Mouse (Mus musculus): ENCODE measurements around the gene Pdp2. TPM values are rescaled to one million over a fixed set of nuclear protein-coding genes. Genes with fewer than 3 reads are reported as not detected.

Pdp2 gene
- polyA plus RNA-seq, 1 experiment from 2014 or later = 14.1 TPM

DNA sequence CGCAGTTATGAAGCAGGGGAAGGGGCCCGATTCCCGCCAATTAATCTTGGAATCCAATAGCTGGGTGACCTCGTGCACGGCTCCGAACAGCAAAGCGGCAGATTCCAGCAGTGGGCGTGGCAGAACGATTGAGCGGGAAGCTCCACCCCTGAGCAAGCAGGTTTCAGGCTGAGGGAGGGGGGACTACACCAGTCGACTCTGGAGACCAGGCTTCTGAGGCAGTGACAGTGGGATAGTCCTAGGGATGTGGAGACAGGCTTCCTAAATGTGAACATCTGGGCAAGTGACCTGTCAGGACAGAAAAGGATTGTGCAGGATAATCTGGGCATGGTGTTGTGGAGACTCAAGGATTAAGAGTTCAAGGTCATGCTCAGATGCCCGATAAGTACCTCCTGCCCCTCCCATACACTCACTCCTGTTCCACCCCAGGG lies 10.7 kb downstream of the Pdp2 start:
- Histone ChIP-seq H3K4me1 (ENCODE audit: control insufficient read depth, insufficient read depth, low read length) (peaks cover 2% of the 10 kb centered on the region; the same call in 1 of the 2 replicates), H3K9ac (replicated peaks; ENCODE audit: low read length) (no peak overlapping the region; the same call in 1 of the 2 replicates), H3K4me3 (ENCODE audit: low read depth, low read length) (0 out of 2 replicates have a peak overlapping the region, but pooled peaks have one; percentile 21), H3K36me3 (replicated peaks; ENCODE audit: control insufficient read depth, insufficient read depth, low read depth, low read length) (no peaks in the 10 kb centered on the region), H3K27me3 (ENCODE audit: control insufficient read depth, insufficient read depth, low read length) (no peaks in the 10 kb centered on the region), H3K27ac (replicated peaks; ENCODE audit: low read depth, low read length) (no peak overlapping the region), H3K4me2 (ENCODE audit: low read depth, low read length) (peak overlapping the region; percentile 37), H3K9me3 (replicated peaks; ENCODE audit: control insufficient read depth, low read length) (no peaks in the 10 kb centered on the region)
- 3% methylated on average over 12 of the region's 12 CpGs for WGBS
- peak; percentile 38 for DNase-seq (ENCODE audit: low spot score)
- peak; percentile 58 for ATAC-seq (replicated peaks; ENCODE audit: insufficient number of reproducible peaks, low FRiP score, low TSS enrichment, low read depth)

DNA sequence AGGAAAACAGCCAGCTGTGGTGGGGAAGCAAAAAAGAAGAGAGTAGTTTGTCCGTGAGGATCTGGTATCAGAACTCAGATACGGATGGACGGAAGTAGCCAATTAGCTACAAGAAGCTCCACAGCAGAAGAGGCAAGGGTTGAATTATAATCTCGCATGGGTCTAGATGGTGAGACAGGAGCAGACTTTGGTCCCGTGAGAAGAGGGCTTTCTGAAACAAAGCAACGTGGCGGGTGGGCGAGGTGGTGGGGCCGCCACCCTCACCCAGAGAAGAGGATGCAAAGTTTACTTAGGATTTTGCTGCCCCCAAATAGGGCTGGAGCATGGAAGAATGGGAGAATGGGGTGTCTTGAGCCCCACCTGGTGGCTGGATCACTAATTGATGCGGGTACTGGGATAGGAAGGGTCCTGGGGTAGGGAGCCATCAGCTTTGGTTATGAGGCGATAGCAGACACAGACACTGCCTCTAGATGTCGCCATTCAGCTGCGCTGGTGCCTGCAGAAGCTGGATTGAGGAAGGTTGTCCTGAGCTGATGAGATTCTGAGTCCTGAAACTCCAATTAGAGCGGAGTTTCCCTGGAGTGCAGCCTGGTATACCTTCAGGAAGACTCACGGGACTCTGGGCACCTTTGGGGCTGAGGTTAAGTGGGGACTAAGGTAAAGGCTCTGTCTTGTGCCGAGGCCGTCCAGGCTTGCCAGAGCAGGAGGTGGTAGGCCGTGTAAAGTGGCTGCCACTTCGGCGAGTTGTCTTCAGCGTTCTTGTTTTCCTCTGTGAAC lies 11.4 kb downstream of the Pdp2 start:
- H3K36me3 ChIP-seq (replicated peaks; ENCODE audit: control insufficient read depth, insufficient read depth, low read depth, low read length) = no peaks in the 10 kb centered on the region
- peak overlapping the region; percentile 21; the same call in 1 of the 2 replicates for H3K4me3 ChIP-seq (ENCODE audit: low read depth, low read length)
- H3K27me3 ChIP-seq (ENCODE audit: control insufficient read depth, insufficient read depth, low read length) = no peaks in the 10 kb centered on the region
- 21% methylated on average over 21 of the region's 21 CpGs for WGBS
- peaks cover 2% of the 10 kb centered on the region; the same call in 1 of the 2 replicates for H3K4me1 ChIP-seq (ENCODE audit: control insufficient read depth, insufficient read depth, low read length)
- DNase-seq (ENCODE audit: low spot score) = peak; percentile 96
- H3K27ac ChIP-seq (replicated peaks; ENCODE audit: low read depth, low read length) = no peak overlapping the region
- peak overlapping the region; percentile 37 for H3K4me2 ChIP-seq (ENCODE audit: low read depth, low read length)
- ATAC-seq (replicated peaks; ENCODE audit: insufficient number of reproducible peaks, low FRiP score, low TSS enrichment, low read depth) = peak; percentile 89
- H3K9me3 ChIP-seq (replicated peaks; ENCODE audit: control insufficient read depth, low read length) = no peaks in the 10 kb centered on the region
- H3K9ac ChIP-seq (replicated peaks; ENCODE audit: low read length) = no peak overlapping the region; the same call in 1 of the 2 replicates

DNA sequence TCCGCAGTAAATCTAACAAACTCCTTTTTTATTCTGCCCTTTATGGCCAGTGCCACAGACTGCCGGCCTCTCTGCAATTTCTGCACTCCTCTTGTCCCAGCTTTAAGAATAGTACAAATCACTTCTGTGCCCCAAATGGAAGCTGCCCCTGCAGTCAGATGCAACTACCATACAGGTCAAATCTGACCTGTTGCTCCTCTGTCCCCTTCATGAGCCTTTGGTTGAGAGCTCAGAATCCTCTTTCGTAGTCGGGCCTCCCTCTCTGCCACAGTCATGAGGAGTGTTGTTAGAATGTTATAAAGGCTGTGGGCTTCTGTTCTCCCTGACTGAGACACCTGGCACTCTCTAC lies 12.0 kb downstream of the Pdp2 start:
- no peak overlapping the region for H3K4me3 ChIP-seq (ENCODE audit: low read depth, low read length)
- H3K27ac ChIP-seq (replicated peaks; ENCODE audit: low read depth, low read length) = no peak overlapping the region
- H3K4me2 ChIP-seq (ENCODE audit: low read depth, low read length) = no peak overlapping the region; the same call in 1 of the 2 replicates
- H3K27me3 ChIP-seq (ENCODE audit: control insufficient read depth, insufficient read depth, low read length) = no peaks in the 10 kb centered on the region
- H3K9me3 ChIP-seq (replicated peaks; ENCODE audit: control insufficient read depth, low read length) = no peaks in the 10 kb centered on the region
- no peak overlapping the region for H3K9ac ChIP-seq (replicated peaks; ENCODE audit: low read length)
- no peak for ATAC-seq (replicated peaks; ENCODE audit: insufficient number of reproducible peaks, low FRiP score, low TSS enrichment, low read depth)
- H3K4me1 ChIP-seq (ENCODE audit: control insufficient read depth, insufficient read depth, low read length) = peaks cover 2% of the 10 kb centered on the region; the same call in 1 of the 2 replicates
- no peaks in the 10 kb centered on the region for H3K36me3 ChIP-seq (replicated peaks; ENCODE audit: control insufficient read depth, insufficient read depth, low read depth, low read length)
- WGBS = 62% methylated on average over 4 of the region's 4 CpGs
- DNase-seq (ENCODE audit: low spot score) = no peak

DNA sequence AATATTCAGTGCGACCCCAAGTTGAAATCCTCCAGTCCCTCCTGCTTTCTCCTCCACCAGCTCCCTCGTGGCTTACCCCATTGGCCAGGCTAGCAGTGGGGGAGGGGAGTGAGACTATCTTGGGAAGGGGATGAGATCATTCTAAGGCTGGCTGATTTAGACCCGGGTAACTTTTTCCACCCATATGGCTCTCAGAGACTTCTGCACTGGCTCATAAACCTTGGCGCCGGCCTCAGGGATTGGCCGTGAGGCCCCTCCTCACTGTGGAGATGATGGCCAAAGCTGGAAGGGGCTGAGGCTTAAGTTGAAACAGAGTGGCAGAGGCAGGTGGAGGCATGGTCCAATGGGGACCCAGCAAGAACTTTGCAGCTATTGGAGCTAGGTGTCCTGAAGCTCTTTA lies 15.1 kb downstream of the Pdp2 start:
- ATAC-seq (replicated peaks; ENCODE audit: insufficient number of reproducible peaks, low FRiP score, low TSS enrichment, low read depth) = no peak
- H3K4me2 ChIP-seq (ENCODE audit: low read depth, low read length) = no peak overlapping the region

DNA sequence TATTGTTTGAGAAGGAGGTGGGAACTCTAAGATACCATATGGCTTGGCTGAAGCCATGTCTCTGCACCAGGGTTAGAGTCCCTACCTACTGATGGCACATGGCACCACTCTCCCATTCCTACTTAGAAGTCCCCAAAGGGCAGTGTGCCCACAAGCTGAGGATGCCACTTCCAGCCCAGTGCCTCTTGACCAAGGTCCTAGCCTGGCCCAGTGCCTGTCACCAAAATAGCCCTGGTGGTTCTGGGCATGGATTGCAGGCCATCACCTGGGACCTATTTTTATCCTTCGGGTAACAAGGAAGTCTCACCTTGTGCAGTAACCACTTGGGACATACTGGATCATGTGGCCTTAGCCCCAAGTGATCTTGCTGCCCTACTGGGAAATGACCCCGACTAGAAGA lies 16.7 kb downstream of the Pdp2 start:
- no peak for DNase-seq (ENCODE audit: low spot score)

More for the DNA sequence above, 15.1 kb downstream of the Pdp2 start:
- Histone ChIP-seq H3K4me3 (ENCODE audit: low read depth, low read length) (no peak overlapping the region), H3K27ac (replicated peaks; ENCODE audit: low read depth, low read length) (no peak overlapping the region), H3K27me3 (ENCODE audit: control insufficient read depth, insufficient read depth, low read length) (no peaks in the 10 kb centered on the region; the same call in 1 of the 2 replicates), H3K4me1 (ENCODE audit: control insufficient read depth, insufficient read depth, low read length) (peaks cover 2% of the 10 kb centered on the region; the same call in 1 of the 2 replicates), H3K9ac (replicated peaks; ENCODE audit: low read length) (no peak overlapping the region), H3K9me3 (replicated peaks; ENCODE audit: control insufficient read depth, low read length) (no peaks in the 10 kb centered on the region), H3K36me3 (replicated peaks; ENCODE audit: control insufficient read depth, insufficient read depth, low read depth, low read length) (no peaks in the 10 kb centered on the region)
- 47% methylated on average over 6 of the region's 6 CpGs for WGBS
- DNase-seq (ENCODE audit: low spot score) = no peak

DNA sequence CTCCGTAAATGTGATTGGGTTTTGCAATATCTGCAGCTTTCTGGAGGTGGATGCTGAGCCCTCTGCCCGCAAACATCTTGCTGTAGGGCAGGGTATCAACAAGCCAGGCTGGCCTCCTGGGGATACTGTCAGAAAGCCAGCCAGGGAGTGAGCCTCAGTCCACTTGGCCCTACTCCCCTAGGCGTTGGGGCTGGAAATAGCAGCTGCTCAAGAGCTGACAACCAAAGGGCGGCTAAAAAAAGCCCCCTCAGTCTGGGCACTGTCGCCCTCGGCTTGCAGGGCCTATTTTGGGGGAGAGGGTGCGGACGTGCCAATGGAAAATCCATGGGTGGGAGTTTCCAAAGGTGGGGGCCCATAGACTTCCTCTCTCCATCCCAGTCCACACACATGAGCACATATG lies 18.0 kb downstream of the Pdp2 start:
- Histone ChIP-seq H3K4me1 (ENCODE audit: control insufficient read depth, insufficient read depth, low read length) (no peaks in the 10 kb centered on the region), H3K9me3 (replicated peaks; ENCODE audit: control insufficient read depth, low read length) (no peaks in the 10 kb centered on the region), H3K9ac (replicated peaks; ENCODE audit: low read length) (no peak overlapping the region), H3K27ac (replicated peaks; ENCODE audit: low read depth, low read length) (no peak overlapping the region), H3K36me3 (replicated peaks; ENCODE audit: control insufficient read depth, insufficient read depth, low read depth, low read length) (no peaks in the 10 kb centered on the region), H3K27me3 (ENCODE audit: control insufficient read depth, insufficient read depth, low read length) (no peaks in the 10 kb centered on the region; the same call in 1 of the 2 replicates), H3K4me2 (ENCODE audit: low read depth, low read length) (no peak overlapping the region), H3K4me3 (ENCODE audit: low read depth, low read length) (no peak overlapping the region)
- ATAC-seq (replicated peaks; ENCODE audit: insufficient number of reproducible peaks, low FRiP score, low TSS enrichment, low read depth) = no peak
- WGBS = 72% methylated on average over 8 of the region's 8 CpGs
- DNase-seq (ENCODE audit: low spot score) = no peak

More for the DNA sequence above, 16.7 kb downstream of the Pdp2 start:
- H3K9ac ChIP-seq (replicated peaks; ENCODE audit: low read length) = no peak overlapping the region
- no peaks in the 10 kb centered on the region for H3K4me1 ChIP-seq (ENCODE audit: control insufficient read depth, insufficient read depth, low read length)
- H3K27me3 ChIP-seq (ENCODE audit: control insufficient read depth, insufficient read depth, low read length) = no peaks in the 10 kb centered on the region; the same call in 1 of the 2 replicates
- no peaks in the 10 kb centered on the region for H3K9me3 ChIP-seq (replicated peaks; ENCODE audit: control insufficient read depth, low read length)
- H3K27ac ChIP-seq (replicated peaks; ENCODE audit: low read depth, low read length) = no peak overlapping the region
- H3K4me3 ChIP-seq (ENCODE audit: low read depth, low read length) = no peak overlapping the region
- no peaks in the 10 kb centered on the region for H3K36me3 ChIP-seq (replicated peaks; ENCODE audit: control insufficient read depth, insufficient read depth, low read depth, low read length)
- ATAC-seq (replicated peaks; ENCODE audit: insufficient number of reproducible peaks, low FRiP score, low TSS enrichment, low read depth) = no peak
- no peak overlapping the region for H3K4me2 ChIP-seq (ENCODE audit: low read depth, low read length)
- 80% methylated on average over 2 of the region's 2 CpGs for WGBS

DNA sequence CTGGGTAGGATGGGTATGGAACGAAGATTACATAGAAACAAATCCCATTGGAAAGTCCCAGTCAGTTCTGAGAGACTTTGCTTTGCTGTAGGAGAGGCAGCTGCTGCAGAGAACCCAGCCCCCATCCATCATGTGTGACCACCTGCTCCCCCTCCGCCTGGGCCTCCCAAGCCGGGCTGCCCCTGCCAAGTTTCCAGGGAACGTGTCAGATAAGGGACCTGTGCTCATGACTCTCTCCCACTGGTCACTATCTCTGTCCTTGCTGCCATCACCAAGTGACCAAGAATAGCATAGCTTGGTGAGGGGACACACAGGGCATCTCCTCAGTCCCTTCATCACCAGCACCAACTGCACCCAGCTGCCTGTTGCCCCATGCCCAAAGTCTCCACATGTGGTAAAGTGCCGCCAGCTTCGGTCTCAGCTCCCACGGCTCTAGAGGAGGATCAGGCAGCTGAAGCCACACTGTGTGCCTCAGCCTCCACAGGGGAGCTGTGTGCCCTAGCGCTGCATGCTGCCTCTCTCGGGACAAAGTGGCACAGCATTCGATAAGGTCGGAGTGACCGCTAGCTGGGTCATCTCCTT lies 19.0 kb downstream of the Pdp2 start:
- H3K4me1 ChIP-seq (ENCODE audit: control insufficient read depth, insufficient read depth, low read length) = no peaks in the 10 kb centered on the region
- no peaks in the 10 kb centered on the region; the same call in 1 of the 2 replicates for H3K27me3 ChIP-seq (ENCODE audit: control insufficient read depth, insufficient read depth, low read length)
- no peak overlapping the region for H3K9ac ChIP-seq (replicated peaks; ENCODE audit: low read length)
- H3K36me3 ChIP-seq (replicated peaks; ENCODE audit: control insufficient read depth, insufficient read depth, low read depth, low read length) = no peaks in the 10 kb centered on the region
- no peak for ATAC-seq (replicated peaks; ENCODE audit: insufficient number of reproducible peaks, low FRiP score, low TSS enrichment, low read depth)
- no peak for DNase-seq (ENCODE audit: low spot score)
- H3K4me2 ChIP-seq (ENCODE audit: low read depth, low read length) = no peak overlapping the region
- H3K27ac ChIP-seq (replicated peaks; ENCODE audit: low read depth, low read length) = no peak overlapping the region
- 81% methylated on average over 12 of the region's 12 CpGs for WGBS
- no peak overlapping the region for H3K4me3 ChIP-seq (ENCODE audit: low read depth, low read length)
- no peaks in the 10 kb centered on the region for H3K9me3 ChIP-seq (replicated peaks; ENCODE audit: control insufficient read depth, low read length)

DNA sequence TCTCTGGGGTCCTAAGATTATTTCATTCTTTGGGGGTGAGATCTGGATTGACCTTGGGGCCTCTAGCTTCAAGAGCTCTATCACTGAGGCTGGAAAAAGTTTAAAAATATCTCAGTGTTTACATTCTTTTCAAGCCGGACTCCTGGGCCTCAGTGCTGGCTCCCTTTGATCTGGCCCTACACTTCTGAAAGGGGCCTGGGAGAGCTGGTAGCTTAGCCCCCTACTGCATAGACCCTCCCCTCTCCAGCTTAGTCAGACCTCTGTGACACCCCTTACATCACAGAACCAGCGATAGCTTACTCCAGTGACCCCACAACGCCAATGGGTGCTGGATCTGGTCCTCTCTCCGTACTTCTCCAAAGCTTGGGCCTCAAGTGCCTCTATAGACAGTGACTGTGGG lies 20.4 kb downstream of the Pdp2 start:
- Histone ChIP-seq H3K27ac (replicated peaks; ENCODE audit: low read depth, low read length) (no peak overlapping the region), H3K27me3 (ENCODE audit: control insufficient read depth, insufficient read depth, low read length) (no peaks in the 10 kb centered on the region; the same call in 1 of the 2 replicates), H3K4me3 (ENCODE audit: low read depth, low read length) (no peak overlapping the region), H3K4me2 (ENCODE audit: low read depth, low read length) (no peak overlapping the region), H3K9me3 (replicated peaks; ENCODE audit: control insufficient read depth, low read length) (no peaks in the 10 kb centered on the region), H3K9ac (replicated peaks; ENCODE audit: low read length) (no peak overlapping the region), H3K4me1 (ENCODE audit: control insufficient read depth, insufficient read depth, low read length) (no peaks in the 10 kb centered on the region), H3K36me3 (replicated peaks; ENCODE audit: control insufficient read depth, insufficient read depth, low read depth, low read length) (no peaks in the 10 kb centered on the region)
- DNase-seq (ENCODE audit: low spot score) (no peak), ATAC-seq (replicated peaks; ENCODE audit: insufficient number of reproducible peaks, low FRiP score, low TSS enrichment, low read depth) (no peak)
- WGBS = 69% methylated on average over 4 of the region's 4 CpGs
